Mouse (Mus musculus): ENCODE results near the gene Fam204a.

DNA sequence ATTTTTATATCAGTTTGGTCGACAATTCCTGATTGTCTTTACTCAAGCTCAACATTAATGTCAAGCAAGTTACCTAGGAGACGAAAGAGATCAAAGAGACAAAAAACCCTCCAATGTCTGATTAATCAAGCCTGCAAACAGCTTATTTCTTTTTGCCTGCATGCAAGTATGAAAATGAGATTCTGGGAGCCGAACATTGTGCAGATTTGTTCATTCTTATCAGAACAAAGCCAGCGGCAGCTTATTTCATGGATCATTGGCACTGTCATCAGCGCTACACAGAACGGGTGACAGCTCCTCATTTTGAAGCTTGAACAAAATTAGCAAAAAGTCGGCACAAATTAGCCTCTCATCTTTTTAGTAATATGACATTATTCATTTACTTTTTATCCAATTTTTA, 22.3 kb downstream of the Fam204a start:
- TF ChIP-seq MAFK (IDR thresholded peaks at IDR 0.05; ENCODE audit: insufficient read depth, low read depth, low read length): no peak
- TF ChIP-seq ZNF384 (IDR thresholded peaks at IDR 0.05; ENCODE audit: low read depth, low read length): no peak
- no peak for TF ChIP-seq HCFC1 (IDR thresholded peaks at IDR 0.05; ENCODE audit: borderline replicate concordance, insufficient read depth, low read length)
- no peak for TF ChIP-seq ZC3H11A (IDR thresholded peaks at IDR 0.05; ENCODE audit: borderline replicate concordance, low read depth, low read length)
- TF ChIP-seq CHD2 (IDR thresholded peaks at IDR 0.05; ENCODE audit: low read depth, low read length): no peak
